Mouse (Mus musculus): ENCODE results near the gene Sfmbt1. TPM values are rescaled to one million over a fixed set of nuclear protein-coding genes. Genes with fewer than 3 reads are reported as not detected.
"Not testable (repeated sequence)": the region's sequence is repeated elsewhere in the genome, so short reads cannot be mapped to it uniquely, and the experiment has no call there.

Sfmbt1 gene
- polyA plus RNA-seq, 1 experiment from 2014 or later: 21.9 TPM

- Histone ChIP-seq H3K4me2 (no peak overlapping the region), H3K9me3 (no peaks in the 10 kb centered on the region), H3K9ac (no peak overlapping the region), H3K4me1 (peaks cover 23% of the 10 kb centered on the region), H3K36me3 (replicated peaks) (no peaks in the 10 kb centered on the region), H3K4me3 (no peak overlapping the region), H3K27ac (peak overlapping the region; percentile 53), H3K27me3 (replicated peaks) (no peaks in the 10 kb centered on the region)
- peak; percentile 84 for ATAC-seq (replicated peaks)
- 55% methylated on average over 15 of the region's 15 CpGs for WGBS
Observed at GRCm38 (mm10) chr14:30697407-30698052, 17.1 kb upstream of the Sfmbt1 start.

GRCm38 (mm10) chr14:30699656-30700055 is 15.0 kb upstream of the Sfmbt1 start:
- Histone ChIP-seq H3K4me3 (no peak overlapping the region), H3K4me2 (no peak overlapping the region), H3K9ac (no peak overlapping the region), H3K36me3 (replicated peaks) (no peaks in the 10 kb centered on the region), H3K27me3 (replicated peaks) (no peaks in the 10 kb centered on the region), H3K9me3 (no peaks in the 10 kb centered on the region), H3K4me1 (peaks cover 23% of the 10 kb centered on the region), H3K27ac (no peak overlapping the region)
- ATAC-seq (replicated peaks): no peak
- 41% methylated on average over 8 of the region's 8 CpGs for WGBS

GRCm38 (mm10) chr14:30702512-30702911 is 12.1 kb upstream of the Sfmbt1 start:
- no peak for ATAC-seq (replicated peaks)
- WGBS: 53% methylated on average over 5 of the region's 5 CpGs
- H3K36me3 ChIP-seq (replicated peaks): no peaks in the 10 kb centered on the region

GRCm38 (mm10) chr14:30703079-30703478 is 11.6 kb upstream of the Sfmbt1 start:
- WGBS: 92% methylated on average over 5 of the region's 5 CpGs
- no peak overlapping the region for H3K4me2 ChIP-seq
- no peak overlapping the region for H3K9ac ChIP-seq
- H3K36me3 ChIP-seq (replicated peaks): no peaks in the 10 kb centered on the region
- H3K27ac ChIP-seq: no peak overlapping the region
- peaks cover 6% of the 10 kb centered on the region for H3K4me1 ChIP-seq
- no peaks in the 10 kb centered on the region for H3K9me3 ChIP-seq
- no peak overlapping the region for H3K4me3 ChIP-seq
- no peaks in the 10 kb centered on the region for H3K27me3 ChIP-seq (replicated peaks)
- ATAC-seq (replicated peaks): no peak

More at GRCm38 (mm10) chr14:30702512-30702911, 12.1 kb upstream of the Sfmbt1 start:
- Histone ChIP-seq H3K9me3 (no peaks in the 10 kb centered on the region), H3K4me1 (peaks cover 12% of the 10 kb centered on the region), H3K4me2 (no peak overlapping the region), H3K9ac (no peak overlapping the region), H3K4me3 (no peak overlapping the region), H3K27ac (no peak overlapping the region), H3K27me3 (replicated peaks) (no peaks in the 10 kb centered on the region)

- WGBS: 79% methylated on average over 8 of the region's 8 CpGs
- no peak overlapping the region for H3K4me3 ChIP-seq
- H3K4me2 ChIP-seq: no peak overlapping the region
- no peak overlapping the region for H3K9ac ChIP-seq
- H3K27ac ChIP-seq: no peak overlapping the region
- H3K27me3 ChIP-seq (replicated peaks): no peaks in the 10 kb centered on the region
- no peaks in the 10 kb centered on the region for H3K36me3 ChIP-seq (replicated peaks)
- no peaks in the 10 kb centered on the region for H3K9me3 ChIP-seq
- no peak for ATAC-seq (replicated peaks)
- no peaks in the 10 kb centered on the region for H3K4me1 ChIP-seq
Observed at GRCm38 (mm10) chr14:30704098-30704855, 10.4 kb upstream of the Sfmbt1 start.

GRCm38 (mm10) chr14:30711892-30712291 is 2.8 kb upstream of the Sfmbt1 start:
- no peak for ATAC-seq (replicated peaks)
- Histone ChIP-seq H3K4me2 (no peak overlapping the region), H3K4me1 (peaks cover 6% of the 10 kb centered on the region), H3K4me3 (no peak overlapping the region), H3K9me3 (no peaks in the 10 kb centered on the region), H3K27ac (no peak overlapping the region), H3K27me3 (replicated peaks) (no peaks in the 10 kb centered on the region), H3K36me3 (replicated peaks) (no peaks in the 10 kb centered on the region), H3K9ac (no peak overlapping the region)
- WGBS: 92% methylated on average over 2 of the region's 2 CpGs

GRCm38 (mm10) chr14:30713769-30714168 is 880 bp upstream of the Sfmbt1 start:
- Histone ChIP-seq H3K9ac (no peak overlapping the region), H3K4me1 (peaks cover 16% of the 10 kb centered on the region), H3K36me3 (replicated peaks) (no peaks in the 10 kb centered on the region), H3K27me3 (replicated peaks) (no peaks in the 10 kb centered on the region), H3K27ac (no peak overlapping the region), H3K4me3 (no peak overlapping the region), H3K4me2 (no peak overlapping the region), H3K9me3 (no peaks in the 10 kb centered on the region)
- 92% methylated on average over 1 of the region's 1 CpGs for WGBS
- no peak for ATAC-seq (replicated peaks)

- Histone ChIP-seq H3K36me3 (replicated peaks) (no peaks in the 10 kb centered on the region), H3K4me2 (peak overlapping the region; percentile 58), H3K4me3 (peak overlapping the region; percentile 91), H3K4me1 (peaks cover 16% of the 10 kb centered on the region), H3K27me3 (replicated peaks) (no peaks in the 10 kb centered on the region), H3K9me3 (no peaks in the 10 kb centered on the region), H3K9ac (peak overlapping the region; percentile 82), H3K27ac (peak overlapping the region; percentile 94)
- ATAC-seq (replicated peaks): peak; percentile 87
- WGBS: under 1% methylated on average over 62 of the region's 68 CpGs
Observed at GRCm38 (mm10) chr14:30715618-30716050, 985 bp downstream of the Sfmbt1 start.

GRCm38 (mm10) chr14:30716051-30716952 is 1.7 kb downstream of the Sfmbt1 start:
- Histone ChIP-seq H3K27me3 (replicated peaks) (no peaks in the 10 kb centered on the region), H3K9me3 (no peaks in the 10 kb centered on the region), H3K9ac (peak overlapping the region; percentile 82), H3K4me2 (peak overlapping the region; percentile 58), H3K4me3 (peak overlapping the region; percentile 91), H3K27ac (peak overlapping the region; percentile 94), H3K4me1 (peaks cover 16% of the 10 kb centered on the region), H3K36me3 (replicated peaks) (no peaks in the 10 kb centered on the region)
- WGBS: under 1% methylated on average over 80 of the region's 106 CpGs
- peak; percentile 70 for ATAC-seq (replicated peaks)

GRCm38 (mm10) chr14:30716953-30717285 is 2.3 kb downstream of the Sfmbt1 start:
- no peak for ATAC-seq (replicated peaks)
- Histone ChIP-seq H3K4me1 (peaks cover 16% of the 10 kb centered on the region), H3K27me3 (replicated peaks) (no peaks in the 10 kb centered on the region), H3K36me3 (replicated peaks) (no peaks in the 10 kb centered on the region), H3K9ac (peak overlapping the region; percentile 82), H3K4me3 (peak overlapping the region; percentile 91), H3K4me2 (peak overlapping the region; percentile 58), H3K27ac (peak overlapping the region; percentile 94), H3K9me3 (no peaks in the 10 kb centered on the region)
- WGBS: 2% methylated on average over 7 of the region's 7 CpGs

GRCm38 (mm10) chr14:30718696-30719095 is 4.0 kb downstream of the Sfmbt1 start:
- H3K36me3 ChIP-seq (replicated peaks); H3K9ac ChIP-seq; H3K27ac ChIP-seq; ATAC-seq (replicated peaks); H3K27me3 ChIP-seq (replicated peaks); H3K4me2 ChIP-seq; H3K9me3 ChIP-seq; H3K4me3 ChIP-seq: not testable (repeated sequence)
- WGBS: 96% methylated on average over 1 of the region's 1 CpGs
- peaks cover 16% of the 10 kb centered on the region for H3K4me1 ChIP-seq

GRCm38 (mm10) chr14:30719514-30719913 is 4.9 kb downstream of the Sfmbt1 start:
- ATAC-seq (replicated peaks): no peak
- Histone ChIP-seq H3K27me3 (replicated peaks) (no peaks in the 10 kb centered on the region), H3K27ac (no peak overlapping the region), H3K4me3 (no peak overlapping the region), H3K9ac (no peak overlapping the region), H3K36me3 (replicated peaks) (no peaks in the 10 kb centered on the region), H3K4me1 (peaks cover 15% of the 10 kb centered on the region), H3K9me3 (no peaks in the 10 kb centered on the region), H3K4me2 (no peak overlapping the region)
- 79% methylated on average over 1 of the region's 1 CpGs for WGBS

Data from midbrain, embryonic 15.5 days (tissue).